Mouse (Mus musculus): ENCODE data around the gene Trim66. TPM values are rescaled to one million over a fixed set of nuclear protein-coding genes. Genes with fewer than 3 reads are reported as not detected.

The Trim66 gene
- polyA plus RNA-seq, 1 experiment from 2014 or later: 0.01 TPM

DNA sequence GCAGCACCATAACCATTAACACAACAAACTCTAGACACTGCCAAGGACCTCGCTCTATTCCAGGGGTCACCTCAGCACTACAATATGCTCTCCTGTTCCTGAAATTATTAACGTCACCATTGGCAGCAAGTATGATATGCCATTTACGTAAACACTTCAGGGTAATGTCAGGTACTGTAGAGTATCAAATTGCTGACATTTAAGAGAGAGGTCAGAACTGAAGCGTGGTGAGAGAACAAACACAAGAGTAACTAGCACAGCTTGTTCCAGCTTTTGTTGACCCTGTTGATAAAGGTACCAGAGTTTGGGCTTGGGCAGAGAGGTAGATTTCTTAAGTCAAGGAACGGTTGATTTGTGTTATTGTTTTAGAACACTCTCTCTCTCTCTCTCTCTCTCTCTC is 65.2 kb downstream of the Trim66 start:
- no peak for ATAC-seq
- Histone ChIP-seq H3K27ac (ENCODE audit: low read length) (no peak overlapping the region), H3K4me1 (ENCODE audit: control insufficient read depth, insufficient read depth, low read length) (peaks cover 11% of the 10 kb centered on the region), H3K36me3 (ENCODE audit: control insufficient read depth, insufficient read depth, low read length) (no peaks in the 10 kb centered on the region), H3K9ac (ENCODE audit: low read depth, low read length) (no peak overlapping the region), H3K4me3 (ENCODE audit: low read length) (no peak overlapping the region), H3K9me3 (ENCODE audit: control insufficient read depth, low read length) (no peaks in the 10 kb centered on the region), H3K4me2 (ENCODE audit: low read depth, low read length) (no peak overlapping the region), H3K27me3 (replicated peaks; ENCODE audit: control insufficient read depth, insufficient read depth, low read length) (peaks cover 19% of the 10 kb centered on the region; the same call in 1 of the 2 replicates)
- 56% methylated on average over 5 of the region's 5 CpGs for WGBS

DNA sequence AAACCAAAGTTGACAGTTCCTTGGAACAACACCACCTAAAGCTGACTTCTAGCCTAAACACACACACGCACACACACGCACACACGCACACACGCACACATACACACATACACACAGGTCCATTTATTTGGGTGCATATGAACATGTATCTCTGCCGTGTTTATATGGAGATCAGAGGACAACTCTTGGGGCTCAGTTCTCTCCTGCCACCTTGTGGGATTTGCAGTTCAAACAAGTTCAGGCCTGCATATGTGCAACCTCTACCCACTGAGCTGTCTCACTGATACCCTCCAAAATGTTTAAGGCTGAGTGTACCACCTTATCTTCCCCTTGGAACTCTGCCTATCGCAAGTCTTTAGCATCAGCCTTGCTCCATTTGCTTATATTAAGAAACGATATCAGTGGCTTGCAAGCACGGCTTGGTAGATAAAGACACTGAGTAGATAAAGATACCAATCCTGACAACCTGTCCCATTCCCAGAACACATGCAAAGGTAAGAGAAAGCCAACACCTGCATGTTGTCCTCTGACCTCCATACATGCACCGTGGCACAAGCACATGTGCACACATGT is 67.2 kb downstream of the Trim66 start:
- no peak for ATAC-seq

DNA sequence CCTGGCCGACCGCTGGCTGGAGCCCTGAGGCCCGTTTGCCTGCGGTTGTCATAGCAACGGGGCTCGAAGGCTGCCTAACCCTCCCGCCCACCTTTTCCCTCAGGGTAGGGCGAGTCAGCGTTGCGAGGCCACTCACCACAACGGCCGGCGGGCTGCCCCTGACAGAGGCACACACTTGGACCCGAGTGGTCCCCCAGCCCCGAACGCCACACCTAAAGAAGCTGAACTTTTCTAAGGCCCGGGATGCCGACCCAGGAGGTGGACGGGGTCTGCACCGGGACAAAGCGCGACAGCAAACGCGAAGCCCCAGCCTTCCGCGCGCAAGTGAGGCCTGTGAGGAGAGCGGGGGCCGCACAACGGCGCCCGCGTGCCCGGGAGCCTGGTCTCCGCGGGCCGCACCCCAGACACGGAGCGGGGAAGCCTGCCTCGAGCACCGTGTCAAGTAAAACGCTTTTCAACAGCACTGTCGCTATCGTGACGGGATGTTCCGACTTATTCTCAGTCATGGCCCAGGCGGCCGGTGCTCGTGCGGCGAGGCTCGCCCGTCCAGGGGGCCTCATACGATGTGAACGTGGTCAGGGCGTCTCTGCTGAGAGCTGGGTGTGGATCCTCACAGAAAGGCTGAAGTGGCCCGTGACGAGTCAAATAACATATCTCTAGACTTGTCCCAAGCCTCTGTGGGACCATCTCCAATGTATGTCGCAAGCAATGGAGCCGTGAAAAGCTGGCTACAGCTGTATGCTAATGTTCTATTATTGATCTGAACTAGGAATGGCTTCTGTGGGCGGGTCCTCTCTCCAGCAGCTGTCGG is 68.9 kb downstream of the Trim66 start, which contains the start of gene Stk33:
Stk33 (minus strand) TSS at position 301 of the 811 bp plus-strand sequence.
- Histone ChIP-seq H3K27me3 (replicated peaks; ENCODE audit: control insufficient read depth, insufficient read depth, low read length) (peaks cover 20% of the 10 kb centered on the region; the same call in 1 of the 2 replicates), H3K4me2 (ENCODE audit: low read depth, low read length) (peak within 1 kb of the TSS; percentile 93), H3K9me3 (ENCODE audit: control insufficient read depth, low read length) (no peaks in the 10 kb centered on the region), H3K4me3 (ENCODE audit: low read length) (peak within 1 kb of the TSS; percentile 52), H3K36me3 (ENCODE audit: control insufficient read depth, insufficient read depth, low read length) (no peaks in the 10 kb centered on the region), H3K4me1 (ENCODE audit: control insufficient read depth, insufficient read depth, low read length) (peaks cover 11% of the 10 kb centered on the region), H3K27ac (ENCODE audit: low read length) (no peak within 1 kb of the TSS), H3K9ac (ENCODE audit: low read depth, low read length) (peak within 1 kb of the TSS; percentile 69)
- peak; percentile 84 for ATAC-seq
- WGBS: under 1% methylated on average over 62 of the region's 62 CpGs

More for the DNA sequence above, 67.2 kb downstream of the Trim66 start:
- Histone ChIP-seq H3K4me3 (ENCODE audit: low read length) (no peak overlapping the region), H3K4me2 (ENCODE audit: low read depth, low read length) (no peak overlapping the region), H3K4me1 (ENCODE audit: control insufficient read depth, insufficient read depth, low read length) (peaks cover 11% of the 10 kb centered on the region), H3K36me3 (ENCODE audit: control insufficient read depth, insufficient read depth, low read length) (no peaks in the 10 kb centered on the region), H3K9ac (ENCODE audit: low read depth, low read length) (no peak overlapping the region), H3K9me3 (ENCODE audit: control insufficient read depth, low read length) (no peaks in the 10 kb centered on the region), H3K27ac (ENCODE audit: low read length) (no peak overlapping the region), H3K27me3 (replicated peaks; ENCODE audit: control insufficient read depth, insufficient read depth, low read length) (peaks cover 20% of the 10 kb centered on the region; the same call in 1 of the 2 replicates)
- 83% methylated on average over 9 of the region's 9 CpGs for WGBS

DNA sequence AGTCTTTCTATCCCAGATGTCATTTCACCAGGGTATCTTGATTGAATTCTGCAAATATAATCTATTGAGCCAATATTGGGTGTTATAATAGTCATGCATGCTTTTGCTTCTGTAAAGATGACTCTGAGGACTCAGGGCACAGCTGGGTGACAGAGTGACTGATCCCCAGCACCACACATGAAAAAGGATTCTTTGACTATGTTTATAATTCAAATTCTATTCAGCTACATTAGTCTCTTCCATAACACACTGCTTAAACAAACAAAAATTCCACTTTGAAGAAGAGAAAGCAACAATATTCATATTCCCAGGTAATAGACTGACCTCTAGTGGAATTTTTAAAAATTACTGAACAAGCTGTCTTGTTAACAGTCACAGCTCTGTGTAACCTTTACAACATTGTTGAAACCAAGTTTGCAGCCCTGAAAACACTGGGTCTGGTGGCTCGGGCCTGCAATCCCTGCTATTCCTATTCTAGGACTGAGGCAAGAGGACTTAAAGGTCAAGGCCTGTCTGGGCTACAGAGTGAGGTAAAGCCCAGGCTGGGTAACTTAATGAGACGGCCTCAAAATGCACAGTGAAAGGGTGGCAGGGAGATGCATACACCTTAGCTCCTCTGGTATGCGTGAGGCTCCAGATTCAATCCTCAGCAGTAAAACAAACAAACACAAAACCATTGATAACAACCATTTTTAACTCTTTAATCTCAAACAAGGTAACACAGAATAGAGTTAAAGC is 83.3 kb downstream of the Trim66 start:
- Histone ChIP-seq H3K27me3 (replicated peaks; ENCODE audit: control insufficient read depth, insufficient read depth, low read length) (no peaks in the 10 kb centered on the region; the same call in 1 of the 2 replicates), H3K4me3 (ENCODE audit: low read length) (no peak overlapping the region), H3K9me3 (ENCODE audit: control insufficient read depth, low read length) (no peaks in the 10 kb centered on the region), H3K4me2 (ENCODE audit: low read depth, low read length) (no peak overlapping the region), H3K9ac (ENCODE audit: low read depth, low read length) (no peak overlapping the region), H3K27ac (ENCODE audit: low read length) (no peak overlapping the region), H3K4me1 (ENCODE audit: control insufficient read depth, insufficient read depth, low read length) (no peaks in the 10 kb centered on the region), H3K36me3 (ENCODE audit: control insufficient read depth, insufficient read depth, low read length) (no peaks in the 10 kb centered on the region)
- no peak for ATAC-seq
- WGBS: 55% methylated on average over 3 of the region's 3 CpGs

DNA sequence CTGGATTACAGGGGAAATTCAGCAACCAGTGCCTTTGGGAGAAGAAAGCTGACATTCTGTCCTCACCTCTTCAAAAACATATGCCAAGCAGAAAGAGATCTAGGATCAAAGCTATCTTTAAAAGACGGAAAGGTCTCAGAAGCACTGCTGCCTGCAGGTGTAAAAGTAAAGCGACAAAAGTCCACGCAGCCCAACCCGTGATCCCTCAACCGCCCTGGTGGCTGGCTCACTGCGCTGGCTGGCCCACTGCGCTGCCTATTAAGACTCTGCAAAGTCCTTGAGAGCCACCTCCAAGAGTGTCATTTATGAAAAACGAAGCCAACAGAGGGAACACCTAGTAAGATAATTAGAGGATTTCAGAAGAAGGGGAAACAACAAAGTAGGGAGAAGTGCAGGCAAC is 85.1 kb downstream of the Trim66 start:
- H3K4me2 ChIP-seq (ENCODE audit: low read depth, low read length): no peak overlapping the region
- no peak overlapping the region for H3K9ac ChIP-seq (ENCODE audit: low read depth, low read length)
- no peak overlapping the region for H3K4me3 ChIP-seq (ENCODE audit: low read length)
- H3K9me3 ChIP-seq (ENCODE audit: control insufficient read depth, low read length): no peaks in the 10 kb centered on the region
- no peak overlapping the region for H3K27ac ChIP-seq (ENCODE audit: low read length)
- no peaks in the 10 kb centered on the region; the same call in 1 of the 2 replicates for H3K27me3 ChIP-seq (replicated peaks; ENCODE audit: control insufficient read depth, insufficient read depth, low read length)
- ATAC-seq: no peak
- H3K36me3 ChIP-seq (ENCODE audit: control insufficient read depth, insufficient read depth, low read length): no peaks in the 10 kb centered on the region
- H3K4me1 ChIP-seq (ENCODE audit: control insufficient read depth, insufficient read depth, low read length): no peaks in the 10 kb centered on the region
- WGBS: 76% methylated on average over 8 of the region's 8 CpGs

DNA sequence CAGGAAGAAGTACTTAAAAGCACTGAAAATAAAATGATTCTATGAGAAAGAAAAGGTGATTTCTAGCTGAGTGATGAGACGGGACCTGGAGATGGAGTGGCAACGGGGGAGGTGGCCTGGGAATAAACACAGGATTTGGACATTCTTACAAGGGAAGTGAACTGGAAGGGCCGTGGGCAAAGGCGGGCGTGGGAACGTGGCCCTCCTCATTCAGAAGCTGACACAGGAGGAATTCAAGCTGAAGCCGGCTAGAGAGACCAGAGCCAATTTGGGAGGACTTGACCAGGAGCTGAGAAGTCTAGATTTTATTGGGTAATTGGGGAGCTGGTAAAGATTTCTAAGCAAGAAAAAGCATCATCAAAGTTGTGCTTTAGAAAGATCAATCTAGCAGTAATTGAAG is 102.4 kb downstream of the Trim66 start:
- Histone ChIP-seq H3K4me2 (ENCODE audit: low read depth, low read length) (no peak overlapping the region), H3K4me1 (ENCODE audit: control insufficient read depth, insufficient read depth, low read length) (no peaks in the 10 kb centered on the region), H3K27me3 (replicated peaks; ENCODE audit: control insufficient read depth, insufficient read depth, low read length) (no peaks in the 10 kb centered on the region), H3K4me3 (ENCODE audit: low read length) (no peak overlapping the region), H3K9me3 (ENCODE audit: control insufficient read depth, low read length) (no peaks in the 10 kb centered on the region), H3K27ac (ENCODE audit: low read length) (no peak overlapping the region), H3K9ac (ENCODE audit: low read depth, low read length) (no peak overlapping the region), H3K36me3 (ENCODE audit: control insufficient read depth, insufficient read depth, low read length) (no peaks in the 10 kb centered on the region)
- 61% methylated on average over 7 of the region's 7 CpGs for WGBS
- no peak for ATAC-seq

DNA sequence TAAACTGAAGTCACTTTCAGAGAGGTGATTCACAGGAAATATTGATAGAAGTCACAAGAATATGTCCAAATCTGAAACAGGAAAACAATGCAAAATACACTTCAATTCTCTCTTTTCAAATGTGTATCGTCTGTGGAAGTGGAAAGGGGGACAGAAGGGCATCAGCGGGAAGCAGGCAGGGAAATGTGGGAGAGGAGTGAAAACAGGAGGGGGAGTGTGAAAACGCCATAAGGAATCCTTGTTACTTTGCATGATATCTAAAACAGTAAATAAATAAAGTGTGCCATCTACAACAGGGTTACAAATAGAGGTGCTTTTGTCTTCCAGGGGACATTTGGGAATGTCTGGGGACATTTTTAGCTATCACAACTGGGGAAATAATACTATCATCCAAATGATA is 108.6 kb downstream of the Trim66 start:
- H3K36me3 ChIP-seq (ENCODE audit: control insufficient read depth, insufficient read depth, low read length): no peaks in the 10 kb centered on the region
- 66% methylated on average over 3 of the region's 3 CpGs for WGBS
- no peak for ATAC-seq
- H3K4me3 ChIP-seq (ENCODE audit: low read length): no peak overlapping the region
- H3K27ac ChIP-seq (ENCODE audit: low read length): no peak overlapping the region
- H3K9me3 ChIP-seq (ENCODE audit: control insufficient read depth, low read length): no peaks in the 10 kb centered on the region
- no peaks in the 10 kb centered on the region for H3K27me3 ChIP-seq (replicated peaks; ENCODE audit: control insufficient read depth, insufficient read depth, low read length)
- no peak overlapping the region for H3K9ac ChIP-seq (ENCODE audit: low read depth, low read length)
- H3K4me1 ChIP-seq (ENCODE audit: control insufficient read depth, insufficient read depth, low read length): no peaks in the 10 kb centered on the region
- H3K4me2 ChIP-seq (ENCODE audit: low read depth, low read length): no peak overlapping the region

Data from intestine, embryonic 16.5 days (tissue).